Mouse (Mus musculus) midbrain, embryonic 14.5 days (tissue): ENCODE data around the gene Zbed4. TPM values are rescaled to one million over a fixed set of nuclear protein-coding genes. Genes with fewer than 3 reads are reported as not detected.
"Not testable (repeated sequence)": the region's sequence is repeated elsewhere in the genome, so short reads cannot be mapped to it uniquely, and the experiment has no call there.

Experiments used
- ATAC-seq: fragments of 200-750 bp; cut with Nextera tagmentation; 2 replicates; pipeline ENCODE4 v1.8.0; 2017; ENCODE audit warnings: moderate number of reproducible peaks, moderate library complexity; ENCODE audit not compliant: low FRiP score, low TSS enrichment
- DNase-seq: peaks from one replicate; pipeline ENCODE4 v3.0.0-alpha.2; 2015
- H3K27ac ChIP-seq: fragments of 300-500 bp; sonication (generic); replicated peaks from 2 replicates; pipeline ENCODE4 v1.5.1; 2014; ENCODE audit warnings: mild to moderate bottlenecking, low read depth, low read length, moderate library complexity
- H3K27me3 ChIP-seq: fragments of 300-500 bp; sonication (generic); 2 replicates; pipeline ENCODE4 v1.6.1; 2014; ENCODE audit warnings: low read length, control low read depth, mixed read lengths; ENCODE audit not compliant: control insufficient read depth, insufficient read depth
- H3K36me3 ChIP-seq: fragments of 300-500 bp; sonication (generic); 2 replicates; pipeline ENCODE4 v1.6.1; 2014; ENCODE audit warnings: low read length, control low read depth; ENCODE audit not compliant: control insufficient read depth, insufficient read depth
- H3K4me1 ChIP-seq: fragments of 300-500 bp; sonication (generic); 2 replicates; pipeline ENCODE4 v1.6.1; 2014; ENCODE audit warnings: mild to moderate bottlenecking, antibody characterized with exemption, low read length, control low read depth; ENCODE audit not compliant: control insufficient read depth, insufficient read depth
- H3K4me2 ChIP-seq: fragments of 300-500 bp; sonication (generic); 2 replicates; pipeline ENCODE4 v1.6.1; 2014; ENCODE audit warnings: mild to moderate bottlenecking, low read length, moderate library complexity
- H3K4me3 ChIP-seq: fragments of 300-500 bp; sonication (generic); replicated peaks from 2 replicates; pipeline ENCODE4 v1.5.1; 2014; ENCODE audit warnings: low read depth, low read length
- H3K9ac ChIP-seq: fragments of 300-500 bp; sonication (generic); replicated peaks from 2 replicates; pipeline ENCODE4 v1.6.1; 2014; ENCODE audit warnings: mild to moderate bottlenecking, low read length, moderate library complexity
- H3K9me3 ChIP-seq: fragments of 300-500 bp; sonication (generic); 2 replicates; pipeline ENCODE4 v1.6.1; 2016; ENCODE audit warnings: low read length, control low read depth, mixed read lengths; ENCODE audit not compliant: control insufficient read depth
- WGBS: fragments of 180-500 bp; shearing (Covaris S2); extraction: QIAGEN DNeasy Blood & Tissue Kit; methylation state at CpG from one replicate; pipeline ENCODE4 v1.1.7; 2014; 5-methylcytosine and 5-hydroxymethylcytosine counted together
- polyA plus RNA-seq: library from polyadenylated mRNA; unstranded; fragments of >200 nt; fragmentation: Nextera tagmentation; extraction: Ambion mirVana; gene quantifications from 2 replicates; pipeline ENCODE4 v1.2.1, GENCODE M21; 2014

Gene Zbed4
- polyA plus RNA-seq, 1 experiment from 2014 or later: 25.7 TPM

DNA sequence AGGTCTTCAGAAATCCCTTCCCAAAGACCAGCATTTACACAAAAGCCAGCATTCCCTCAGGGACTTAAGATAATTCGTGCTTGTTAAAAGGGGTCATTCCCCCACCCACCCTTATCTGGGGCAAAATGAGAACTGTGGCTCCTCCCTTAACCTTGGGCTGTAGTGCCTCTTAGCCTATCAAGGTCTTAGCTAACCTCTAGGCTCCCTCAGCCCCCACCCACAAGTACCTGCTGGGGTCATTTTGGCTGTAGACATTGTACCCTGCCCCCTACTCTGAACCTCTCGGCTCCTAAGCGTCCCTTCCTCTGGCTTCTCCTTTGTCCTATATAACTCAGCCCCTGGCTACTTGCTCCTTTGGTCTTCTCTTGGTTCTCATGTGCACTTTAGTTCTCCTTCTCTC lies 5.5 kb upstream of the Zbed4 start:
- ATAC-seq: no peak
- no peak for DNase-seq
- 46% methylated on average over 3 of the region's 3 CpGs for WGBS

DNA sequence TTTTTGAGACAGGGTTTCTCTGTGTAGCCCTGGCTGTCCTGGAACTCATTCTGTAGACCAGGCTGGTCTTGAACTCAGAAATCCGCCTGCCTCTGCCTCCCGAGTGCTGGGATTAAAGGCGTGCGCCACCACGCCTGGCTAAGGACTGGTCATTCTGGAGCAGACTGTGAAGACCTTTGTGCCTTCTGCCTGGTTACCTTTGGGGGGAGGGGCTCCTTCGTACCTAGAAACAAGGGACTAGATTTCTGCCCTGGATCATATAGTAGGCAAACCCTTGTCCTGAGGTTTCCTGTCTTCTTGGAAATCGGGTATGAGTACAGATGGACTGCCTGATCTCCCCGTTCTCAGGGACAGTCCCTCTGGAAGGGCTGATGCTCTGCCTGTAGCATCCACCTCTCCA lies 1.8 kb upstream of the Zbed4 start:
- H3K4me2 ChIP-seq, ATAC-seq, H3K27ac ChIP-seq, H3K4me3 ChIP-seq, H3K27me3 ChIP-seq, H3K36me3 ChIP-seq, H3K9me3 ChIP-seq, H3K9ac ChIP-seq, DNase-seq: not testable (repeated sequence)
- WGBS: 92% methylated on average over 8 of the region's 8 CpGs
- peaks cover 20% of the 10 kb centered on the region for H3K4me1 ChIP-seq

More for the DNA sequence above, 5.5 kb upstream of the Zbed4 start:
- no peaks in the 10 kb centered on the region for H3K36me3 ChIP-seq
- H3K27ac ChIP-seq: no peak overlapping the region
- H3K9me3 ChIP-seq: no peaks in the 10 kb centered on the region
- H3K27me3 ChIP-seq: no peaks in the 10 kb centered on the region
- H3K4me3 ChIP-seq: no peak overlapping the region
- no peak overlapping the region for H3K9ac ChIP-seq
- no peak overlapping the region for H3K4me2 ChIP-seq
- peaks cover 5% of the 10 kb centered on the region for H3K4me1 ChIP-seq

DNA sequence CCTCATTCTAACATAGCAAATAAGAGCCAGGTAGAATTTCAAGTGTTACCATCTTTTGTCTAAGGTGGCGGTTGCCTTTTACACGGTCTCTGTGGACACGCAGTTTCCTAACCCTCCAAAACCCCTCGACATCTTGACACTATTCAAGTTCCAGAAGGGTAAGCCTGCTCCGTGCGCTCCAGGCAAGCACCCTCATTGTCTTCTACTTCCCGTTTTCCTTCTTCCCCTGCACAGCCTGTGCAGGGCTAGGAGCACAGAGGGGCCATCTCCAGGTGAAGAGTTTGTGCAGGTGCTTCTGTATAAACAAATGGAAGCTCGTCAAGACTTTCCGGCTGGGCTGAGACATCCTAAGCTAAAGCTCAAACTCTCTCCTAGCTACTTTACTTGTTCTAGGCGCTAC lies 1.4 kb upstream of the Zbed4 start:
- no peak overlapping the region for H3K27ac ChIP-seq
- H3K36me3 ChIP-seq: peaks cover 3% of the 10 kb centered on the region
- no peaks in the 10 kb centered on the region for H3K9me3 ChIP-seq
- peak overlapping the region; percentile 85; the same call in 1 of the 2 replicates for H3K4me2 ChIP-seq
- peaks cover 20% of the 10 kb centered on the region for H3K4me1 ChIP-seq
- no peak overlapping the region for H3K9ac ChIP-seq
- ATAC-seq (no peak), DNase-seq (no peak)
- 96% methylated on average over 10 of the region's 10 CpGs for WGBS
- H3K4me3 ChIP-seq: no peak overlapping the region
- no peaks in the 10 kb centered on the region for H3K27me3 ChIP-seq

DNA sequence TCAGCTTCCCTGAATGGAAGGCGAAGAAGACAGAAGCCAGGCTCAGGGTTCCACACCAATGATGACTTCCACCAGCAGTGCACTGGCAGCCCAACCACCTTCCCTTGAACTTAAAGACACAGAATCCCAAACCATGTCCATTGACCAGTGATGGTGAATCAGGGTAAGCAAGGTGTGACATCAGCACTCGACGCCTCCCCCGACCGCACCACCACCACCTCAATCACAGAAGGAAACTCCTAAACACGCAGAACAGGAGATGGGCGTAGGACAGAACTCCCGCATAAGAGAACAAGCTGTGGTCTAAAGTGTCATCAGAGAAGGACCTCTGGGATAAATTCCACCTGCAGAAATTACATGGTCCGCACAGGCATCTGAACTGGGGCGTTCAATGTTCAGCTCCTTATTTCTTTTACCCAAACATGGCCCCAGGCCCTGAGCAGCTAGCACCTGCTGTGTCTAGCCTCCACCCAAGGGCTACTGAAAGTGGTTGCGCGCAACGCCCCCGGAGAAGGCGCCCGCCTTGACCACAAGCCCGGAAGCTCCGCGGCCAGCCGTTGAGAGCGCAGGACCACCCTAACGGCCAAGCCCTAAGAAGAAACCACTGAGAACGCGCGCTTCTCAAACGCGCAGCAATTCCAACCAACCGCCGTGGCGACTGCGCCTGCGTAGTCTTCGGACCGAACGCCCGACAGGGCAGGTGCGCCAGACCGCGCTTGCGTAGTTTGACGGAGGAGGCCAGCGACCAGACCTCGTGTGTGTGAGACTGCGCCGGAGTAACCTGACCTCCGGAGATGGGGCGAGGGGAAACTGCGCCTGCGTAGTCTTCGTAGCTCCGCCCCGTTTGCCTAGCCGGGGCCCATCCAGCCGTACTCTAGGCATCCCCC lies 540 bp upstream of the Zbed4 start:
- peak; percentile 100 for DNase-seq
- H3K4me1 ChIP-seq: peaks cover 20% of the 10 kb centered on the region
- ATAC-seq: peak; percentile 97
- H3K9me3 ChIP-seq: no peaks in the 10 kb centered on the region
- WGBS: 7% methylated on average over 54 of the region's 54 CpGs
- H3K9ac ChIP-seq: peak overlapping the region; percentile 65
- peak overlapping the region; percentile 82 for H3K4me3 ChIP-seq
- peak overlapping the region; percentile 85 for H3K4me2 ChIP-seq
- H3K27me3 ChIP-seq: no peaks in the 10 kb centered on the region
- H3K27ac ChIP-seq: peak overlapping the region; percentile 88
- H3K36me3 ChIP-seq: peaks cover 6% of the 10 kb centered on the region

DNA sequence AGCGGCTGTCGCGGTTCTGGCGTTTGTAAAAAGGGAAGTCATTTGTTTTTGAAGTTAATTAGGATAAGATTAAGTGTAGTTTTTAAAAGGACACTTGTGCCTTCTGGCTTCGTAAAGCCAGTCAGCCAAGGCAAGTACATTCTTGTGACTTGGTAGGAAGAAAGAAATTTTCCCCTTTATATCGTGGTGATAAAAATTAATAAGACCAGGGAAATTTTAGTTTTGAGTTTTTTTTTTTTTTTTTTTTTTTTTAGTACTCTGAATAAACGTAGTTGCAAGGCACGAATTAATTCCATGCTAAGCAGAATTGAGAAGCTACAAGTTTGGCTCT lies 908 bp downstream of the Zbed4 start:
- no peaks in the 10 kb centered on the region for H3K27me3 ChIP-seq
- peak overlapping the region; percentile 89; the same call in 1 of the 2 replicates for H3K9ac ChIP-seq
- WGBS: 1% methylated on average over 8 of the region's 8 CpGs
- H3K9me3 ChIP-seq: no peaks in the 10 kb centered on the region
- H3K4me1 ChIP-seq: peaks cover 20% of the 10 kb centered on the region
- ATAC-seq (no peak), DNase-seq (no peak)
- peak overlapping the region; percentile 57 for H3K4me2 ChIP-seq
- peaks cover 17% of the 10 kb centered on the region for H3K36me3 ChIP-seq
- H3K4me3 ChIP-seq: peak overlapping the region; percentile 82
- peak overlapping the region; percentile 92 for H3K27ac ChIP-seq

DNA sequence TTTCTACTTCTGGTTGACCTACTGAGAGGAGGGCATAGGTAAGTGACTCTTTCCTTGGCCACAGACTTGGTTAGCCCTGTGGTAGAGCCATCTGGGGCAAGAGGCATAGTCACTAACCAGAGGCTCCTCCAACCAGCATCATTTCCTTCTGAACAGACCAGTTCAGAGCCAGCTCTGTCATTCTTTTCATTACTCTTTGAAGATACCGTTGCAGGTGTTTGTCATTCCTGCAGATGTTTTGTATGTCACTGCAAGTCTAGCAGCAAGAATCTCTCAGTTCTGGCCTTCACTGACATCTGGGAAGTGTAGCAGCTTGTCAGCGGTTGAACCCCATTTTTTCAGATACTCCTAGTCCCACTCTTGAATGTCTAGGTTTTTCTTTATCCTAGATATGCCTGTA lies 3.4 kb downstream of the Zbed4 start:
- ATAC-seq: no peak
- no peak overlapping the region for H3K4me3 ChIP-seq
- H3K36me3 ChIP-seq: peaks cover 31% of the 10 kb centered on the region
- H3K9me3 ChIP-seq: no peaks in the 10 kb centered on the region
- no peak overlapping the region for H3K27ac ChIP-seq
- DNase-seq: no peak
- H3K4me2 ChIP-seq: no peak overlapping the region
- peaks cover 20% of the 10 kb centered on the region for H3K4me1 ChIP-seq
- no peaks in the 10 kb centered on the region for H3K27me3 ChIP-seq
- no peak overlapping the region; the same call in 1 of the 2 replicates for H3K9ac ChIP-seq
- WGBS: 90% methylated on average over 2 of the region's 2 CpGs

DNA sequence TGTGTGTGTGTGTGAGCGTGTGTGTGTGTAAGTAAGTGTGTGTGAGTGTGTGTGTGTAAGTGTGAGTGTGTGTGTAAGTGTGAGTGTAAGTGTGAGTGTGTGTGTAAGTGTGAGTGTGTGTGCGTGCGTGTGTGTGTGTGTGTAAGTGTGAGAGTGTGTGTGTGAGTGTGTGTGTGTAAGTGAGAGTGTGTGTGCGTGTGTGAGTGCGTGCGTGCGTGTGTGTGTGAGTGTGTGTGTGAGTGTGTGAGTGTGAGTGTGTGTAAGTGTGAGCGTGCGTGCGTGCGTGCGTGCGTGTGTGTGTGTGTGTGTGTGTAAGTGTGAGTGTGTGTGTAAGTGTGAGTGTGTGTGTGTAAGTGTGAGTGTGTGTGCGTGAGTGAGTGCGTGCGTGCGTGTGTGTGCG lies 4.3 kb downstream of the Zbed4 start:
- Histone ChIP-seq H3K9ac (no peak overlapping the region), H3K27ac (no peak overlapping the region), H3K36me3 (peaks cover 31% of the 10 kb centered on the region), H3K4me2 (no peak overlapping the region), H3K27me3 (no peaks in the 10 kb centered on the region), H3K4me1 (peaks cover 17% of the 10 kb centered on the region), H3K4me3 (no peak overlapping the region), H3K9me3 (no peaks in the 10 kb centered on the region)
- ATAC-seq (no peak), DNase-seq (no peak)
- WGBS: 97% methylated on average over 18 of the region's 18 CpGs

DNA sequence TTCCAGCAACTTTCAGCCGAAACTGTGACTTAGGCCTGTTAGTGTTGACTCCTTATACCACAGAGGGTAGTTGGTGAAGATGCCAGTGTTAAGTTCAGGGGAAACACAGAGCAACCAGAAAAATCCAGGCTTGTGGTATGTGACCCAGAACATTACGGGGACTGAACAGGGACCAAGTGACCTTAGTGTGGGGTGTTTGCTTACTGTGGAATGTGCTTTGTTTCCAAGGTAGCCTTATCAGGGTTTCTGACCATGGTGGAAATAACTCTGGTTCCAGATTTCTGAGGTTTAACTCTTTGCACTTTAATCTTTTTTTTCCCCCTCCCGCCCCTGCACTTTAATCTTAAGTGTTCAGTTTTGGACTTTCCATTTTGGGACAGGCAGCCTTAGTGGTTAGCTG lies 6.6 kb downstream of the Zbed4 start:
- Histone ChIP-seq H3K27ac (no peak overlapping the region), H3K4me1 (peaks cover 11% of the 10 kb centered on the region), H3K9ac (no peak overlapping the region), H3K4me2 (no peak overlapping the region), H3K9me3 (no peaks in the 10 kb centered on the region), H3K36me3 (peaks cover 48% of the 10 kb centered on the region), H3K27me3 (no peaks in the 10 kb centered on the region), H3K4me3 (no peak overlapping the region)
- DNase-seq: no peak
- WGBS: over 99% methylated on average over 3 of the region's 3 CpGs
- no peak for ATAC-seq

DNA sequence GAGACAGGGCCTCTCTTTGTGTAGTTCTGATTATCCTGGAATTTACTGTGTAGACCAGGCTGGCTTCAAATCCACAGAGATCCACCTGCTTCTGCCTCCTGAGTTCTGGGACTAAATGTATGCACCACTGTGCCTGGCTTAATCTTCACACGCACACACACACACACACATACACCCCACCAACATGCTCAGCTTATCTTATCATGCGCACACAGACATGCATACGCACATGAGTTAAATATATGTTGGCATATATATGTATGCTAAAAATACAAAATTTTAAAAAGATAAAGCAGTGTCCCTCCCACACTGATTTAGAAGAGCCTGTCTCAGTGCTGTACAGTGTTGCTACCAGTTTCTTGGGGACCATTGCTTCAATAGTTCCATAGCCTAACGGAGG lies 10.1 kb downstream of the Zbed4 start:
- Histone ChIP-seq H3K27me3 (no peaks in the 10 kb centered on the region), H3K9ac (no peak overlapping the region), H3K4me3 (no peak overlapping the region), H3K36me3 (peaks cover 47% of the 10 kb centered on the region), H3K27ac (no peak overlapping the region), H3K9me3 (no peaks in the 10 kb centered on the region), H3K4me2 (no peak overlapping the region), H3K4me1 (no peaks in the 10 kb centered on the region)
- 96% methylated on average over 4 of the region's 4 CpGs for WGBS
- DNase-seq: no peak
- ATAC-seq: no peak
